Mouse (Mus musculus) CH12.LX (cell line): ENCODE measurements around the gene Pdgfc.

Experiments used
- CTCF ChIP-seq, 2 experiments: IDR thresholded peaks in 1 of 2; conservative IDR thresholded peaks in 1 of 2; 2 replicates each; pipeline ENCODE4 v1.5.1; 2011 to 2012; ENCODE audit warnings: low read depth in 2 of 2, low read length in 2 of 2, improper control_type of control experiment in 1 of 2, inconsistent platforms in 1 of 2, mild to moderate bottlenecking in 1 of 2, moderate library complexity in 1 of 2
- E2F4 ChIP-seq: IDR thresholded peaks from 2 replicates; pipeline ENCODE4 v1.6.1; 2011; ENCODE audit warnings: low read depth, low read length, improper control_type of control experiment; ENCODE audit not compliant: insufficient replicate concordance
- ELF1 ChIP-seq: IDR thresholded peaks from 2 replicates; pipeline ENCODE4 v1.6.1; 2014; ENCODE audit warnings: low read depth, mild to moderate bottlenecking, inconsistent platforms, low read length, improper control_type of control experiment
- EP300 ChIP-seq: IDR thresholded peaks from 2 replicates; pipeline ENCODE4 v1.6.1; 2011; ENCODE audit warnings: low read length, improper control_type of control experiment
- JUND ChIP-seq: conservative IDR thresholded peaks from 2 replicates; pipeline ENCODE4 v1.6.1; 2011; ENCODE audit warnings: low read depth, low read length, improper control_type of control experiment
- MAFK ChIP-seq: IDR thresholded peaks from 2 replicates; pipeline ENCODE4 v1.6.1; 2011; ENCODE audit warnings: low read length, improper control_type of control experiment; ENCODE audit not compliant: insufficient replicate concordance
- NRF1 ChIP-seq: IDR thresholded peaks from 2 replicates; pipeline ENCODE4 v1.6.1; 2014; ENCODE audit warnings: low read depth, mild to moderate bottlenecking, inconsistent platforms, low read length, improper control_type of control experiment, moderate library complexity
- POLR2A ChIP-seq: IDR thresholded peaks from 2 replicates; pipeline ENCODE4 v1.6.1; 2011; ENCODE audit warnings: low read depth, mild to moderate bottlenecking, improper control_type of control experiment, low read length
- POLR2AphosphoS2 ChIP-seq: IDR thresholded peaks from 2 replicates; pipeline ENCODE4 v1.6.1; 2011; ENCODE audit warnings: low read depth, low read length, improper control_type of control experiment
- RAD21 ChIP-seq: IDR thresholded peaks from 2 replicates; pipeline ENCODE4 v1.6.1; 2011; ENCODE audit warnings: low read depth, mild to moderate bottlenecking, low read length, improper control_type of control experiment, moderate library complexity
- SMC3 ChIP-seq: IDR thresholded peaks from 2 replicates; pipeline ENCODE4 v1.6.1; 2011; ENCODE audit warnings: low read depth, low read length, improper control_type of control experiment
- TBP ChIP-seq: conservative IDR thresholded peaks from 2 replicates; pipeline ENCODE4 v1.6.1; 2011; ENCODE audit warnings: low read depth, low read length, improper control_type of control experiment
- ZNF384 ChIP-seq: IDR thresholded peaks from 2 replicates; pipeline ENCODE4 v1.6.1; 2012; ENCODE audit warnings: low read depth, low read length, improper control_type of control experiment, inconsistent platforms

DNA sequence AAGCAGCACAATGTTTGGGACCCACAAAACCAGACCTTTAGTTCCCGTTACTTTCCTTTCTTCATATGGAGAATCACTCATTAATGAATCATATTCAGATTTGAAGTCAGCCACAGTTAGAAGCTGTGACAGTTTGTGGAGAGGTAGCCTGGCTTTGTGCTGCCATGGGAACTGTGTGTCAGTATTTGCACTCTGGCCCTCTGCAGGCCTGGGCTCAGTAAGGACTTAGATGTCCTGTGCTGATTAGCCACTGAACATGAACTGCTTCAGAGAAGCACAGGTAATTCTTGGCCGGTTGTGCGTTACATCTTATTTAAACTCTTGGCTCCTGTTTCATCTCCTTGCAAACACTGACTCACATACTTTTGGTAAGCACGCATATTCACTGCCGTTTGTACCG lies 16.2 kb downstream of the Pdgfc start:
- TF ChIP-seq E2F4 (no peak), EP300 (no peak), MAFK (no peak), CTCF (conservative IDR thresholded peaks at IDR 0.05 in 1 of 2, IDR thresholded peaks at IDR 0.05 in 1 of 2; ENCODE audit: low read depth in 2 of 2, low read length in 2 of 2) (no peak), POLR2A (no peak), SMC3 (no peak), ZNF384 (no peak), NRF1 (no peak), ELF1 (no peak), POLR2AphosphoS2 (no peak), RAD21 (no peak), TBP (no peak), JUND (no peak)
